Mouse (Mus musculus): ENCODE data around the gene Gm40460. TPM values are rescaled to one million over a fixed set of nuclear protein-coding genes. Genes with fewer than 3 reads are reported as not detected.
"Not testable (repeated sequence)": the region's sequence is repeated elsewhere in the genome, so short reads cannot be mapped to it uniquely, and the experiment has no call there.

The Gm40460 gene
- polyA plus RNA-seq, 1 experiment from 2014 or later, result not detected

- no peak for DNase-seq (ENCODE audit: low spot score)
- Histone ChIP-seq H3K4me1 (peaks cover 15% of the 10 kb centered on the region), H3K27me3 (ENCODE audit: low read depth, poor library complexity, severe bottlenecking) (no peaks in the 10 kb centered on the region), H3K4me3 (no peak overlapping the region), H3K27ac (no peak overlapping the region), H3K36me3 (no peaks in the 10 kb centered on the region), H3K9me3 (replicated peaks) (no peaks in the 10 kb centered on the region)
- WGBS, result 30% methylated on average over 1 of the region's 1 CpGs
These were observed 9.3 kb downstream of the Gm40460 start for GRCm38 (mm10) chr7:142231540-142231939.

GRCm38 (mm10) chr7:142229871-142230270 lies 11.0 kb downstream of the Gm40460 start, which contains the start of gene Krtap5-5:
TSS of gene Krtap5-5 (minus strand) at chr7:142229971.
- H3K36me3 ChIP-seq; H3K27ac ChIP-seq; DNase-seq (ENCODE audit: low spot score); H3K4me3 ChIP-seq; H3K9me3 ChIP-seq (replicated peaks); H3K27me3 ChIP-seq (ENCODE audit: low read depth, poor library complexity, severe bottlenecking): not testable (repeated sequence)
- WGBS, result 66% methylated on average over 3 of the region's 3 CpGs
- peaks cover 19% of the 10 kb centered on the region for H3K4me1 ChIP-seq

GRCm38 (mm10) chr7:142224518-142224917 lies 16.4 kb downstream of the Gm40460 start:
- Histone ChIP-seq H3K4me1 (peaks cover 13% of the 10 kb centered on the region), H3K4me3 (no peak overlapping the region), H3K27me3 (ENCODE audit: low read depth, poor library complexity, severe bottlenecking) (no peaks in the 10 kb centered on the region), H3K9me3 (replicated peaks) (no peaks in the 10 kb centered on the region), H3K36me3 (no peaks in the 10 kb centered on the region), H3K27ac (no peak overlapping the region)
- peak; percentile 30 for DNase-seq (ENCODE audit: low spot score)
- WGBS, result 44% methylated on average over 2 of the region's 2 CpGs

GRCm38 (mm10) chr7:142212136-142212535 lies 28.7 kb downstream of the Gm40460 start:
- 79% methylated on average over 1 of the region's 1 CpGs for WGBS
- not testable (repeated sequence) for H3K4me3 ChIP-seq; DNase-seq (ENCODE audit: low spot score)

GRCm38 (mm10) chr7:142211559-142211958 lies 29.3 kb downstream of the Gm40460 start, which contains the start of gene Gm7579:
TSS of gene Gm7579 (plus strand) at chr7:142211859.
- H3K4me1 ChIP-seq, result no peaks in the 10 kb centered on the region
- no peaks in the 10 kb centered on the region for H3K9me3 ChIP-seq (replicated peaks)
- no peak within 1 kb of the TSS for H3K27ac ChIP-seq
- no peaks in the 10 kb centered on the region for H3K36me3 ChIP-seq
- no peak for DNase-seq (ENCODE audit: low spot score)
- H3K27me3 ChIP-seq (ENCODE audit: low read depth, poor library complexity, severe bottlenecking), result no peaks in the 10 kb centered on the region
- H3K4me3 ChIP-seq, result no peak within 1 kb of the TSS
- 95% methylated on average over 1 of the region's 1 CpGs for WGBS

More at GRCm38 (mm10) chr7:142212136-142212535, 28.7 kb downstream of the Gm40460 start:
- not testable (repeated sequence) for H3K27ac ChIP-seq; H3K9me3 ChIP-seq (replicated peaks); H3K36me3 ChIP-seq; H3K27me3 ChIP-seq (ENCODE audit: low read depth, poor library complexity, severe bottlenecking); H3K4me1 ChIP-seq

GRCm38 (mm10) chr7:142206891-142207290 lies 34.0 kb downstream of the Gm40460 start:
- not testable (repeated sequence) for H3K27me3 ChIP-seq (ENCODE audit: low read depth, poor library complexity, severe bottlenecking); H3K4me3 ChIP-seq; H3K27ac ChIP-seq; H3K36me3 ChIP-seq; H3K4me1 ChIP-seq; DNase-seq (ENCODE audit: low spot score); H3K9me3 ChIP-seq (replicated peaks)
- 79% methylated on average over 5 of the region's 5 CpGs for WGBS

- Histone ChIP-seq H3K4me3 (no peak overlapping the region), H3K27ac (no peak overlapping the region), H3K4me1 (no peaks in the 10 kb centered on the region), H3K27me3 (ENCODE audit: low read depth, poor library complexity, severe bottlenecking) (no peaks in the 10 kb centered on the region), H3K9me3 (replicated peaks) (no peaks in the 10 kb centered on the region), H3K36me3 (no peaks in the 10 kb centered on the region)
- DNase-seq (ENCODE audit: low spot score), result no peak
These were observed 35.4 kb downstream of the Gm40460 start for GRCm38 (mm10) chr7:142205488-142205887.

GRCm38 (mm10) chr7:142201064-142201463 lies 39.8 kb downstream of the Gm40460 start, which contains the start of gene Krtap5-3:
TSS of gene Krtap5-3 (plus strand) at chr7:142201364.
- Histone ChIP-seq H3K27ac (no peak within 1 kb of the TSS), H3K4me3 (no peak within 1 kb of the TSS), H3K27me3 (ENCODE audit: low read depth, poor library complexity, severe bottlenecking) (no peaks in the 10 kb centered on the region), H3K36me3 (no peaks in the 10 kb centered on the region), H3K9me3 (replicated peaks) (no peaks in the 10 kb centered on the region), H3K4me1 (no peaks in the 10 kb centered on the region)
- no peak for DNase-seq (ENCODE audit: low spot score)
- WGBS, result 63% methylated on average over 1 of the region's 1 CpGs

- WGBS, result 75% methylated on average over 2 of the region's 2 CpGs
- H3K36me3 ChIP-seq, result no peaks in the 10 kb centered on the region
- H3K27ac ChIP-seq, result no peak overlapping the region
- no peak overlapping the region for H3K4me3 ChIP-seq
- no peaks in the 10 kb centered on the region for H3K9me3 ChIP-seq (replicated peaks)
- H3K4me1 ChIP-seq, result no peaks in the 10 kb centered on the region
- no peaks in the 10 kb centered on the region for H3K27me3 ChIP-seq (ENCODE audit: low read depth, poor library complexity, severe bottlenecking)
- DNase-seq (ENCODE audit: low spot score), result no peak
These were observed 42.1 kb downstream of the Gm40460 start for GRCm38 (mm10) chr7:142198748-142199147.

Other genes with a start within 250 kb of the Gm40460 start
- 67.8 and 74.4 TPM in 2 replicates for gene Mob2, start 180.0 kb downstream of the Gm40460 start, polyA plus RNA-seq (2016; fragmentation: Nextera tagmentation; extraction: Ambion mirVana)
- gene Dusp8, start 145.2 kb downstream of the Gm40460 start, polyA plus RNA-seq (2016; fragmentation: Nextera tagmentation; extraction: Ambion mirVana), result 0.26 and 0.34 TPM in 2 replicates
- gene Gm45618, start 120.3 kb downstream of the Gm40460 start, polyA plus RNA-seq (2016; fragmentation: Nextera tagmentation; extraction: Ambion mirVana), result not detected in 2 replicates
- gene Gm39115, start 105.0 kb downstream of the Gm40460 start, polyA plus RNA-seq (2016; fragmentation: Nextera tagmentation; extraction: Ambion mirVana), result not detected in 2 replicates
- not detected in 2 replicates for gene Gm45337, start 96.5 kb downstream of the Gm40460 start, polyA plus RNA-seq (2016; fragmentation: Nextera tagmentation; extraction: Ambion mirVana)
- gene Gm29735, start 84.0 kb downstream of the Gm40460 start, polyA plus RNA-seq (2016; fragmentation: Nextera tagmentation; extraction: Ambion mirVana), result not detected in 2 replicates
- gene Gm4553, start 75.3 kb downstream of the Gm40460 start, polyA plus RNA-seq (2016; fragmentation: Nextera tagmentation; extraction: Ambion mirVana), result not detected in 2 replicates
- gene Krtap5-2, start 65.1 kb downstream of the Gm40460 start, polyA plus RNA-seq (2016; fragmentation: Nextera tagmentation; extraction: Ambion mirVana), result not detected in 2 replicates
- gene Gm10153, start 50.7 kb downstream of the Gm40460 start, polyA plus RNA-seq (2016; fragmentation: Nextera tagmentation; extraction: Ambion mirVana), result not detected in 2 replicates
- not detected in 2 replicates for gene Krtap5-3, start 39.7 kb downstream of the Gm40460 start, polyA plus RNA-seq (2016; fragmentation: Nextera tagmentation; extraction: Ambion mirVana)
- not detected in 2 replicates for gene Gm7579, start 29.2 kb downstream of the Gm40460 start, polyA plus RNA-seq (2016; fragmentation: Nextera tagmentation; extraction: Ambion mirVana)
- gene Krtap5-5, start 11.1 kb downstream of the Gm40460 start, polyA plus RNA-seq (2016; fragmentation: Nextera tagmentation; extraction: Ambion mirVana), result not detected in 2 replicates
- not detected in 2 replicates for gene Gm2431, start 17.3 kb upstream of the Gm40460 start, polyA plus RNA-seq (2016; fragmentation: Nextera tagmentation; extraction: Ambion mirVana)
- not detected in 2 replicates for gene Gm4559, start 33.3 kb upstream of the Gm40460 start, polyA plus RNA-seq (2016; fragmentation: Nextera tagmentation; extraction: Ambion mirVana)
- gene Krtap5-1, start 56.0 kb upstream of the Gm40460 start, polyA plus RNA-seq (2016; fragmentation: Nextera tagmentation; extraction: Ambion mirVana), result not detected in 2 replicates
- not detected in 2 replicates for gene Krtap5-4, start 62.5 kb upstream of the Gm40460 start, polyA plus RNA-seq (2016; fragmentation: Nextera tagmentation; extraction: Ambion mirVana)
- gene Ifitm10, start 132.7 kb upstream of the Gm40460 start, polyA plus RNA-seq (2016; fragmentation: Nextera tagmentation; extraction: Ambion mirVana), result 0.53 and 0.73 TPM in 2 replicates
- 0.63 and 1.1 TPM in 2 replicates for gene Gm49369, start 141.6 kb upstream of the Gm40460 start, polyA plus RNA-seq (2016; fragmentation: Nextera tagmentation; extraction: Ambion mirVana)
- 121 and 132 TPM in 2 replicates for gene Ctsd, start 147.0 kb upstream of the Gm40460 start, polyA plus RNA-seq (2016; fragmentation: Nextera tagmentation; extraction: Ambion mirVana)
- gene Syt8, start 193.8 kb upstream of the Gm40460 start, polyA plus RNA-seq (2016; fragmentation: Nextera tagmentation; extraction: Ambion mirVana), result 0.25 TPM in 1 of 2 replicates, not detected in the other
- gene Tnni2, start 200.7 kb upstream of the Gm40460 start, polyA plus RNA-seq (2016; fragmentation: Nextera tagmentation; extraction: Ambion mirVana), result 2.4 and 3.6 TPM in 2 replicates
- gene Lsp1, start 219.7 kb upstream of the Gm40460 start, polyA plus RNA-seq (2016; fragmentation: Nextera tagmentation; extraction: Ambion mirVana), result 28.7 and 31.1 TPM in 2 replicates